Mouse (Mus musculus): ENCODE data around the gene Tgfbr3.

The Tgfbr3 gene

DNA sequence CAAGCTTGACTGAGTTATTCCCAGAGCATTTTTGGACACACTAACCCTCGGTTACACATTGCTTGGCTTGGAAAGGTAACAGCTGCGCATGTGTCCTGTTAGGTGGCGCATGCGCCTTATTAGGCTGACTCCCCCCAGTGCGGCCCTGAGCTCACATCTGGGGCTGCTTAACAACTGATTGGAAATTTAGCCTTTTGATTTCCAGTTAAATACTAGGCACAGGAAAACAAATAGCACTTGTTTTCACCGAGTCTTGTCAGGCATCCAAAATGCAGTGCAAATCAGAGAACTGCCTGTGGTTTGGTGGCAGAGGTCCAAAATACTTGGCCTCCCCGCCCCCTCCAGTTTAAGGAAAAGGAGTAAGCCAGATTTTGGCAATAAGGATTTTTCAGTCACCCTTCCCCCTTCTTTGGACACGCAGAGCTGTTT is 121.5 kb downstream of the Tgfbr3 start:
- peak; percentile 89 for DNase-seq

DNA sequence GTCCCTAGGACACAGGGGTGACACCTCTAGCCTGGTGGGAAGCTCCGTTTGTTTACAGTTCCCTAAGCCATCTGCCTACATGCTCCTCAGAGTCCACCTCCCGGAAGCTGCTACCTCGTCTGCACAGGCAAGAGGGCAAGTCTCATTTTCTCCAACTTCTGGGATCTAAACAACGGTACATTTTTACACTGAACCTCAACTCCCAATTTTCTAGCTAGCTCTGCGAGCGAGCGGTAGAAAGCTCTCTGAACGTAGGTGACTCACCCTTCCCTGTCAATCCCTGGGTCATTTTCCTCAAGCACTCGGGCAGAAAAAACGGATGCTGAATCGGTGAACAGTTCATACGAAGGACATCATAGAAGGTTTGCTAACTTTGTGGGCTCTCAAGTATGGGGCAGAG is 122.1 kb downstream of the Tgfbr3 start:
- DNase-seq = no peak

DNA sequence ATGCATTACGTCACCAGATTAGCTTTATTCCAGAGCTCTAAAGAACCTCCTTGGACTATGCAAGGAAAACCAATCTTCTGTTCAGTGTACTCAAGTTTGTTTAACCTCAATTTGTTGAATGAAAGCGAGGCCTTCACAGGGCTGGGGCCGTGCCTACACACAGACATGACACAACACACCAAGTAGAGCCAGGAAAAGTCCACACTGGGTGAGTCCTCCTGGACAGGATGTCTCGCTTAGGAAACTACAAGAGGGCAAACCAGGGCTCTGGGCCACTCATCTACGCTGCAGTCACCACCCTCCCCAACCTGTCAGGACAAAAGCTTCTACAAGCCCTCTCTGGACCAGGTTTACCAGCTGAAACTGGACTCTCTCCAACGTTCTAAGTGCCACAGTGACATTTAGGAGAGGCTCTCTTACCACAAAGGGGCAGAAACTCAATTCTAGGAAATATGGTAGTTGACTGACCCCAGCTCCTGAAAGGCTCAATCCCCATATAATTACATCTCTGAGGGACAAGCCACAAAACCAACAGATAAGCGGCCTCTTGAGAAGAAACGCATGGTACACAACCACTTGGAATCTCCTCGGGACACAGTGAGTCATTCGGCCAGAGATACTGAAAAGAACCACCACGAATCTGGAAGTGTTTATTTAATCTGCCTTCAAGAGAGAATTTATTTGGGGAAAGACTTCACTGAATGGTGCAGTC is 122.6 kb downstream of the Tgfbr3 start:
- peak; percentile 84 for DNase-seq

DNA sequence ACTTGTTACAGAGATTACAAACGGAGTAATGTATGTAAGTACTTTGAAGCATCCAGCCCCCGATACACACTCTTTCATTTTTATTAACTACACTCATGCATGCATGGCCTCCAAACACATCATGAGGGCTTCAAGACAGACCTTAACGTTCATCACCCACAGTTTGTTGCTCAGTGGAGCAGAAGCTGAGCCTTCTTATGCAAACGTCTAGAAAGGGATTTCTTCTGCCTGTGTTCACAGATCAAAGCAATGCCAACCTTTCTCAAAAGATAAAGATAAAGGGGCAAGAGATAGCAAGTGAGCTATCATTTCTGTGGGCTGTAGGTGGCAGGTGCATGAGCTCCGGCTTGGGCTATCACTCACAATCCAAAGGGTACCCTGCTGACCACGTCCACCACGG is 123.7 kb downstream of the Tgfbr3 start:
- DNase-seq = no peak

DNA sequence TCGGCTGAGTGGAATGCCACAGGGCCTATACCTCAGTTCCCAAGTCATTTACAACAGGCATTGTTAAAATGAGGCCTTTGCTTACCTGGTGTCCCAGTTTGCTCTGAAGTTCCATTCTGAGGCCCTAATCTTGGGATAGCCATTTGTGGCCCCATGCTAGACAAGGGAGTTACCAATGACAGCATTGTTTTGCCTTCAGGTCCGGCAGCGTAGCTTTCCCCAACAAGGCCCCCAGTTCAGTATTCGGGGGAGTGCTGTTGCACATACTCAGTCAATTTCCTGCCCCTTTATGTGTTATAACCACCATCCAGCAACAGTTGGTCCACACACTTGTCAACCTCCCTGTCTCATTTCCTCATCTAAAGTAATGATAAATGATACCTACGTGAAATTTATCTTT is 124.2 kb downstream of the Tgfbr3 start:
- DNase-seq = no peak

DNA sequence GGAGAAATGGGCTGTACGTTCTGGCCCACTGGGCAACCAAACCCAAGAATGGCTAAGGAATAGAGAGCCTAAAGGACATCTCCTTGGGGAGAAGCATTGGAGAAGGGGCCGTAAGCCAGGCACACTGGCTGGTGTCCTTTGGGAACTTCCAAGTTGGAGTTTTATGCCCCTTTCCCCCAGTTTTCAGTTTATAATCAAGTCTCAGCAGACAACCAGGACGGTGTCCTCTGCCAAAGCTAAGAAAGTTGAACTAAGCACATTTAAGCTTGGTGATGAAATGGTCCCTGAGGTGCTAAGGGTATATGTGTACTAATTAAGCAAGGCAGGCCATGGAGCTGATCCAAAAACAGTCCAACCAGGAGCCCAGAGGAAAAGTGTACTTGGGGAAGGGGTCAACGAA is 124.6 kb downstream of the Tgfbr3 start:
- DNase-seq = no peak

DNA sequence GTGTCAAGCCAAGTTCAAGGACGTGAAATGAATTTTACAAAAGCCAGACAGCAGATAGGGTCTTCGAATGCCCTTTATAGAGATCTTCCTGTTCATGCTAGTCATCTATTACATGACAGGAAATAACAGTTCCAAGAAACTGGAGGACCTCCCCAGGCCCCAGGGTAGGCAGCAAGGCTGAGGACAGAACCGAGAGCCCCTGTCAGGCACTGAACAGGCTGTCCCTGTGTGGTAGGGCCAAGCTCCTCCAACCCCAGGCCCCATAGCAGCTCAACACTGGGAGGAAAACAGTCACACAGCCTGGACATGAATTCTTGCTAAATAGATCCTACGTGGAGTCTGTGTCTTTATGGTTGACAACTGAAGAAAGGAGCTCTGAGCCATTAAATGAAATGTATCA is 125.3 kb downstream of the Tgfbr3 start:
- no peak for DNase-seq

DNA sequence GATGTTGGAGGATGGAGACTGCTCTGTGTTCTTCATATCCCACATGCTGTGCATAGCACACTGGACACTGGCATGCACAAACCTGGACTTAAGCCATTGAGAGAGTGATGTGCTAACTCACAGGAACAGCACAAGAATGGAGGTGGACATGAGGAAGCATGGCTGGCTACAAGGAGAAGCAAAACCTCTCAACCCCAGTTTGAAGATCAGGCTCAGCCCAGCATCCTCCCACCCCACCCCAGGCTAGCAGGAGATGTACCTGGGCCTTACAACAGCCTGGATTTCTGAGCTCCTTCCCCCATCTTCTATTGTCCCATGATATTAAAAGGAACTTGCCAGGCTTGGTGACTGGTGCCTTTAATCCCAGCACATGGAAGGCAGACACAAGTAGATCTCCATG is 126.1 kb downstream of the Tgfbr3 start:
- DNase-seq = no peak

DNA sequence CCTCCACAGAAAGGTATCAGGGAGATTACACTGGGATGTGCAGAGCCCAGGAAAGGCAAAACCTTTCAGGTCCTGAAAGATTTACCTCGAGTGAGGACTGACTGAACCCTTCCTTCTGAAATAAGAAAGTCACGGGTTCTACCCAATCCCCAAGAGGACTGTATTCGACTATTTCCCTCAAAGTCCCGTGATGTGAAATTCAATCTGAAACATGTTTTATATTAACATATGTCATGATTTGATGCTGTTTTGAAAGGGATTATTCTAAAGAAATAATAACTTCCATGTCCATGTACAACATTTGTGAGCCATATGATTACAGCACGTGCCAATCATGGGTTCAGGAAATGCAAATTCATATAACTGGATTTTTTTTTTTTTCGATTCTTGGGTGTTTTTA is 126.6 kb downstream of the Tgfbr3 start:
- DNase-seq = no peak

DNA sequence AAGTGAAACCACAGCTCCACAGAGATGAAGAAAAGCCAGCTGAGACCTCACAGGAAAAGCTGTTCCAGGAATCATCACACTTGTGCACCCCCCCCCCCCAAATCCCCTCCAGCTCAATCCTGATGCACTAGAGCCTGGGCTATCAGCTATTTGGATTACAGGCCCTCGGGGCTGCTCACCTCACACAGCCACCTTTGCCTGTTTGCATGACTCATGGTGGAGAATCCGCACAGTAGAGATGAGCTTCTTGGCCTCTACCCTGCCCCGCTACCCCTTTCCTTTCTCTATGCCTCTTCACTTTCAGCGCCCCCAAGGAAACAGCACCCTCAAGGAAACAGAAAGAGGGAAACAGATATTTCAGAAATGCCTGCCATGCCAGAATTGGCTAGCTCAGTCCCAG is 127.1 kb downstream of the Tgfbr3 start:
- no peak for DNase-seq

DNA sequence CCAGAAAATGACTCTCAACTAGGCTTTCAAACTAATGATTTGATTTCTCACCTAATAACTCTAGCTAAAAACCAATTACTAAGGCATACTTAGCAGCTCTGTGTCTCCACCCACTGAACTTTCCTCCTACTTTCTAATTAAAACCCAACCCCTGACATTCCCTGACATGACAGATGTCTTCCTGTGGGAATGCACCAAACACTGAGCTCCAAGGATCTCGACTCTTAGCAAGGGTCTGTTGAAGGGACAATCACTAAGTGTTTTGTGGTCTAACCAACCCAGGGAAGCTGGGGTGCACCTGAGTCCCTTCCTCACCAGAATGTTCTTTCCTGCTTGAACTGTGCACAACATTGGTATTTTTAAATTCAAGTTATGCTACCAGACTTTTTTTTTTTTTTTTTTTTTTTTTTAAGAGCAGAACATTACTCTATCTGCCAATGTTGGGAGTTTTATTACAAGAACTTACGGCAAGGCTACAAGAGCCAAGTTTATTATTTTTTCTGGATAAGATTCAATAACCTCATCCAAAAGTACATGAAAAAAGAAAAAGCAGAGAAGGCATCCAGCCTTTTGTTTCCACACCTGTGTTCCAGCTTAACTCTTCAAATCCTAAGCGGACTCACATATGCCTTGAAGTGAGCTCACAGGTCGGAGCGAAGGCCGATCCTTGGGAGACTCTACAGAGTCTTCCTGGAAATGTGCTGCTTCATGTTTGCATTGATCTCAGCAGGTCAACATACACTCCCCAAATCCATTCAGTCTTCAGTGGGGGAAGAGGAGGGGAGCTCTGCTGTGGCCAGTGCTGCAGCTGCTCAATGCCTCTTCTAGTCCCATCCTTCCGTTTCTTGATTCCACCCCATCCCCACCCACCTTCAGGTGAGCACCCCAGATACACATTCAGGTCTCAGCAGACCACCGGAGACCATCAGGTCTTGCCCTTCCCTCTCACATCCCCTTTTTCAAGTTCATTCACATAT is 129.2 kb downstream of the Tgfbr3 start:
- DNase-seq = no peak

DNA sequence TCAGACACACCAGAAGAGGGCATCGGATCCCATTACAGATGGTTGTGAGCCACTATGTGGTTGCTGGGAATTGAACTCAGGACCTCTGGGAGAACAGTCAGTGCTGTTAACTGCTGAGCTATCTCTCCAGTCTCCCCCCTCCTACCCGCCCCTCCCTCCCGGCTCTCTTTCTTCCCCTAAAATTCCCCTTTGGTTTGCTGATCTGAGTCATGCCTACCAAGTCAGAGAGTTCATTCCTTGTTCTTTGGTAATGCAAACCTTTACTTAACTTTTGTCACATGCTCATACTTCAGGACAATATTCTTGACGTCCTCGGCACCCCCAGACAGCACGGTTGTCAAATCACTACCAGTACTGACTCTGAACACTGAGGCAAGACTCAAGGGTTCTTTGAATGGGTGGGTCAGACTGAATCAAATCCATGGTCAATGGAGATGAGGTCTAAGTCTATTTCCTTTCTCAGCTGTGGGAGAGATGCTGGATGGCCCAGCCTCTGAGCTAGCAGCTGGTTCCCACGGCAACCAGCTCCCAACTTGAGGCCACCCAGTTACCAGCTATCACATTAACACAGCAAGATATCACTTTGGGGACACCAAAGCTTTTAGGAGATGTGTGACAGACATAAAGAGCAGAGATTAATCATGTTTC is 130.8 kb downstream of the Tgfbr3 start:
- DNase-seq = no peak

DNA sequence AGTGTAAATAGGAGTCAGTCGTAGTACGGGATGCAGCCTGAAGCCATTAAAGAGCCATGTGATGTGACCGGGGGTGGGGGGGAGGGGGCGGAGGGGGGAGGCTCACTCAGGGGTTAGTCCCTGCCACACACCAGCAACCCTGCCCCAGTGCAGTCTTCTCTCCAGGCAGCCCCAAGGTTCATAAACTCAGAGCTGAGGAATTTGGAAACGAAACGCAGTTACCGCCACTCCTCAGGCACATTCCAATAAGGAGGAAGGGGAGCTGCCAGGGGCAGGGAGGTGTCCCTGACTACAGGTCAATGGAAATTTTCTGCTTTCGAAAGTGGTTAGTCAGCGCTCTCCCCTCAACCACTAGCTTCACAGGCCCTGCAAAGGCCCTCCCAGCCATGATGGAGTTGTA is 132.0 kb downstream of the Tgfbr3 start:
- peak; percentile 33 for DNase-seq

DNA sequence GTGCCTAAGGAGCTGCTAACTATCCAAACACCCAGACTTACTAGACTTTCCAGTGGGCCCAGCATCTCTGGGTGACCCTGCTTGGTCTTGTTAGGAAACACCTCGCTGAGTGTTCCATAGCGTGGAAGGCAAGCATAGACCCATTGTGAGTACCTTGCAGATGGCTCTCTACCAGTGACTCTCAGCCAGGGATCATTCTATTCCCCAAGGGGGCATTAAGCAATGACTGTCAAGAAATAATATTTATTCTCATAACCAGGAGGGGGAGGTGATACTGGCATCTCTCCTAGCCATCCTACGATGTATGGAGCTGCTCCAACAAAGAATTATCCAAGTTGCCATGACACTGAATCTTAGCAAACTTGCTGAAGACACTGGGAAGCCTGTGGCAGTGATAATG is 133.3 kb downstream of the Tgfbr3 start:
- no peak for DNase-seq

DNA sequence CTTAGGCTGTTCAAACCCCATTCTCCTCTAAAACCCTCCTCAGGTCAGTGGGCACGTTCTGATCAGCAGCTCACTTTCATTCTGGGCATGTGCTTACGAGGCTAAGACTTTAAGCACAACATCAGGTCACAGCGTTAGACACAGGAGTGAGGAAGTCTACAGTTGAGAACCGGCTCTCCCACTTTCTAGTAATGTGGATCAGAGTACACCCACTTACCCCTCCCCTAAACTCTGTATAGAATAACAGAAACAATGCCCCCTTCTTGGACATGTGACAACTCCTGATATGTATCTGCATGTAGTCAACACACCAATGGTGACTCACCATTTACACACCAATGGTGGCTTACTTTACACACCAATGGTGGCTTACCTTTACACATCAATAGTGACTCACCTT is 136.4 kb downstream of the Tgfbr3 start:
- DNase-seq = no peak

DNA sequence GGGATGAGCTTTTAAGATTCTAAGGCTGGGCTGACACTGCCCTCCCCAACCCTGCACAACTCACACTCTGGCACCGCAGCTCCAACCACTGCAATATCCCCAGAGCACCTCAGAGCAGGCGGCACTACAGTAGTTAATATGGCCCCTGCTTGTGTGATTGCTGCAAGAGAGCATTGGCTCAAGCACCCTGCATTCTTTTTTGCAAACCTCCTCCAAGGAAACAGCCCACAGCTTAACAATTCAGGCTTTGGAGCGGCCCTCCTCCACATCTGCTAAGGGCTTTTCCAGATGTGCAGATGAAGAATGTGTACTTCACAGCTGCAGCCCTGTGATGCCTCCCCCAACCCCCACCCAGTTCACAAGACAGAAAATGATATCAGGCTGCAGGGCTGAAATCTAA is 138.1 kb downstream of the Tgfbr3 start:
- no peak for DNase-seq

DNA sequence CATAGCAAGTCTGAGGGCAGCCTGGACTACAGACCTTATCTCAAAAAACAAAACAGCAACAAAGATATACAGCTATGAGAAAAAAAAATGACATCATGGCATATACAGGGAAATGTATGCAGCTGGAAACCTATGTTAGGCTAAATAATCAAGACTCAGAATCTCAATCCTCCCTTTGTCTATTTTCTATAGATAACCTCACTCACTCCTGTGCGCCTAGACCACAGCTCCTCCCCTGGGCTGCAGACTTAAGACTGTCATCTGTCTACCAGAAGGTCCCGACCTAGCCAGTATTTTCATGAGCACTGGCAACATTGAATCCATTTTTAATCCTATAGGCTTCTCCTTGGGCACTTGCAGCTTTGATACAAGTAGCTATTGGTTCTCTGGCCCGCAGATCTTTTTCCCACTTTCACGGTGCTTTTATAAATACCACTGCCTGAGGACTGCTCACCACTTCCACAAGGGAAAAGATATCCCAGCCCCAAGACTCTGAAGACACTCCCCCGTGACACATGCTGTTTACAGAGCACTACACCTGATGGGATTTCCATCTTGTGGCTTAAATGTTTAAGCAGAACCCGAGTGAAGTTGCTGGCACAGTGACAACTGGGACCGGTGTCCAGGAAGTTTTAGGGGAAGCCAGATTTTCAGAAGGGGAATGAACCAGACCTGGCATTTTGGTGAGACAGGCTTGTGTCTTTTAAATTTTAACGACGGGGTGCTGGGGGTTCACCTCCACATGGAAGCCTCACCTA is 138.7 kb downstream of the Tgfbr3 start:
- peak; percentile 25 for DNase-seq

DNA sequence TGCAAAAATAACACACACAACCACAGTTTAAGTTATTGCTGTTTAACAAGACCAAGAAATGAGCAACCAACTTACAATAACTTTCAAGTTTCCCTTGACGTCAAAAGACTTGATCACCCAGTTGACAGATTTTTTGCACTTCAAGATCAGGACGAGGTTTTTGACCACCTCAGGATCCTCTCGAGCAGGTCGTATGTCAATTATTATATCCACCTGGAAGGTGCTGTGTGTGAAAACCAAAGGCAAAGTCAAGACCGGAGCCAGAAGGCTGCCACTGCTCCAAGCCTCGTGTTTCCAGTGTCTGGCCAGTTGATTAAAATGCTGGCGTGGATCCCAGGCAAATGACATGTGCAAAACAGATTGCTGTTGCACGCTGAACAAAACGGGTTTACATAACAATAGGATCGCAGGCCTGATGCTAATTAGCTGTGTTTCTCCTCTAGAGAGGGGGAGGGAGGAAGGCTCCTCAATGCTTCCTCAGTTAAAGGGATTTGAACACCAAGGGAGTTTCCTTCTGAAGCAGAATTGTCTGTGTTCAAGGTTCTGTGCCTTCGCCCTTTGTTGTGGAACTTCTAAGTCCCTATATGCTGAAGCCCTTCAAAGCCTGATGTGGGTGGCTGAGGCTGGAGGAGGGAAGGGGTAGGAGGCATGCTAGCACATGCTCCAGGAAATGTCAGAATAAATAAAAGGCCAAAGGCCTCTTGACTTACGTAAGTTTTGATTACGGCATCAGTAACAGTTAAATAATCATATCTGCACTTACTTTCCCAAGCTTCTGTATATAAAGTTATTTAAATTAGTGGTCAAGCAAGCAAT is 141.3 kb downstream of the Tgfbr3 start:
- DNase-seq = peak; percentile 76

DNA sequence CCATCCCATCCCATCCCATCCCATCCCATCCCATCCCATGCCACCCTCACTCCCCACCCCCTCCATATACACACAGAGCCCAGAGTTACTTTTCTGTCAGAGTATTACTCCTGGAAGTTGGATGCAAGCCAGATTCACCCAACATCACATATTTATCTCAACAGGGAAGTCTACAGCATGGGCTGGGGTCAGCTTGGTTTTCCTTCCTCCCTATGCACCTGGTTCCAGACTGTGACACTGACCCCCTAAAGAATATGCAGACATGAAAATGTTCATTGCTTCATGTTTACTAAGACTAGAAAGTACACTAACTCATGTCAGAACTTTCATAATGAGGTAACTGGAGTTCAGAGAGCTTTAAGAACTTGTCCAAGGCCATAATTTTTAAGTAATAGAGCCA is 142.0 kb downstream of the Tgfbr3 start:
- DNase-seq = no peak

DNA sequence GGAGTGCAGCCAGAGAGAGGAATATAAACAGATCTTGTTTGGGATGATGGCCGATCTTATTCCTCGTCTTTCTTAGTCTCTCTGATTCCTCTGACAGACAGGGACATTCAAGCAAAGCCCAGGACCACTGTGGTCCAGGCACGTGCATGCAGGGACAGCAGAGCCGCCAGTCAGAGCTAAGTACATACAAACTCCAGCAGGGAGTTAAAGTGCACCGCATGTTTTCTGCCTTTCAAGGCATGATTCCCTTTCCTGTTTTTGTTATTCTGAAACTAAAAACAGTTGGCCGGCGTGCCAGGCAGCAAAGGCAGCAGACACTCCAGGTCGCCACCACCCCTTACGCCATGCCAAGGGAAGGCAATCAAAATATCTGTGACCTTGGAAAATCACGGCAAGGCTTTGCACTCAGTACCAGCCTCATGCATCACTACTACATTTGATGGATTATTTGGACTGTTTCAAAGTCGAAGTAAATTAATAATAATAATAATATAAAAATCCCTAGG is 143.3 kb downstream of the Tgfbr3 start:
- peak; percentile 67 for DNase-seq

DNA sequence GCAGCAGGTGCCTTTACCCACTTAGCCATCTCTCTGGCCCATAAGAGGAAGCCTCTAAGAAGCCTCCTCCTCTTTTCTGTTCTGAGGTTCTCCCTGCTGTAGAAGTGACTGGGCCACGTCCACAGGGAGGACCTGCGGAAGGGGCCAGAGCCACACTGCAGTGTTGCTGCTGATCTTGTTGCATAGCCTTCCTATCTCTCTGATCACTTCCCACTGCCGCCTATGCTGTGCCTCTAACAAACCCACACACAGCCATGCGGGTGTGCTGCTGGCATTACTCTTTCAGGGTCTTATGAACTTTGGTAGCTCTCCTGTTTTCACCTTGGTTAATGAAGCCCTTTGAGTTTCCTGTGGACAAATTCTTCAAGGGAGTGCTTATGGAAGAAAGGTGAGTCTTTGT is 144.3 kb downstream of the Tgfbr3 start:
- DNase-seq = no peak

All from lung, postnatal 36 days (tissue).